Mouse (Mus musculus) kidney, postnatal 0 days (tissue): ENCODE results near the gene Tbc1d2. TPM values are rescaled to one million over a fixed set of nuclear protein-coding genes. Genes with fewer than 3 reads are reported as not detected.
A peak's percentile ranks its signal among the peaks of the same experiment; 100 is the strongest.

Experiments used
- ATAC-seq: fragments of 200-750 bp; cut with Nextera tagmentation; replicated peaks from 2 replicates; pipeline ENCODE4 v1.8.0; 2017; ENCODE audit warnings: low read depth, moderate number of reproducible peaks, moderate TSS enrichment, moderate library complexity; ENCODE audit not compliant: low FRiP score
- DNase-seq: peaks from one replicate; pipeline ENCODE4 v3.0.0-alpha.2; 2016; ENCODE audit warnings: low spot score
- H3K27ac ChIP-seq: fragments of 300-500 bp; sonication (generic); 2 replicates; pipeline ENCODE4 v1.5.1; 2014; ENCODE audit warnings: mild to moderate bottlenecking
- H3K27me3 ChIP-seq: fragments of 300-500 bp; sonication (generic); 2 replicates; pipeline ENCODE4 v1.6.1; 2014; ENCODE audit warnings: low read length, mixed read lengths; ENCODE audit not compliant: insufficient read depth
- H3K36me3 ChIP-seq: fragments of 300-500 bp; sonication (generic); 2 replicates; pipeline ENCODE4 v1.6.1; 2014; ENCODE audit warnings: low read length, mixed read lengths; ENCODE audit not compliant: insufficient read depth
- H3K4me1 ChIP-seq: fragments of 300-500 bp; sonication (generic); replicated peaks from 2 replicates; pipeline ENCODE4 v1.6.1; 2014; ENCODE audit warnings: antibody characterized with exemption, low read length, mixed read lengths; ENCODE audit not compliant: insufficient read depth
- H3K4me2 ChIP-seq: fragments of 300-500 bp; sonication (generic); 2 replicates; pipeline ENCODE4 v1.6.1; 2014; ENCODE audit warnings: mild to moderate bottlenecking, low read length, moderate library complexity, mixed read lengths
- H3K4me3 ChIP-seq: fragments of 300-500 bp; sonication (generic); replicated peaks from 2 replicates; pipeline ENCODE4 v1.5.1; 2014; ENCODE audit warnings: low read depth, low read length
- H3K9ac ChIP-seq: fragments of 300-500 bp; sonication (generic); 2 replicates; pipeline ENCODE4 v1.6.1; 2014; ENCODE audit warnings: low read depth, low read length
- H3K9me3 ChIP-seq: fragments of 300-500 bp; sonication (generic); replicated peaks from 2 replicates; pipeline ENCODE4 v1.6.1; 2016; ENCODE audit warnings: low read length, inconsistent platforms, mixed read lengths
- CTCF ChIP-seq: IDR thresholded peaks from 2 replicates; pipeline ENCODE4 v1.5.1; 2016; ENCODE audit warnings: antibody characterized with exemption, low read depth, mild to moderate bottlenecking, moderate library complexity
- WGBS: fragments of 180-500 bp; shearing (Covaris S2); extraction: QIAGEN DNeasy Blood & Tissue Kit; methylation state at CpG from one replicate; pipeline ENCODE4 v1.1.7; 2014; 5-methylcytosine and 5-hydroxymethylcytosine counted together
- polyA plus RNA-seq: library from polyadenylated mRNA; unstranded; fragments of >200 nt; fragmentation: Nextera tagmentation; extraction: Ambion mirVana; gene quantifications from 2 replicates; pipeline ENCODE4 v1.2.1, GENCODE M21; 2015

Gene Tbc1d2
- polyA plus RNA-seq, 1 experiment from 2014 or later = 4.2 TPM

- H3K4me1 ChIP-seq = no peaks in the 10 kb centered on the region
- ATAC-seq (no peak), DNase-seq (peak; percentile 42)
- H3K9ac ChIP-seq = no peak overlapping the region
- H3K27ac ChIP-seq = no peak overlapping the region
- no peak overlapping the region for H3K4me3 ChIP-seq
- no peak for TF ChIP-seq CTCF
- H3K4me2 ChIP-seq = no peak overlapping the region
- 51% methylated on average over 6 of the region's 6 CpGs for WGBS
- H3K27me3 ChIP-seq = no peaks in the 10 kb centered on the region
- no peaks in the 10 kb centered on the region for H3K36me3 ChIP-seq
- no peaks in the 10 kb centered on the region for H3K9me3 ChIP-seq
Observed at GRCm38 (mm10) chr4:46684160-46684559, 34.2 kb upstream of the Tbc1d2 start.

GRCm38 (mm10) chr4:46676646-46677045 is 26.6 kb upstream of the Tbc1d2 start:
- no peak for TF ChIP-seq CTCF
- Histone ChIP-seq H3K4me3 (no peak overlapping the region), H3K27me3 (no peaks in the 10 kb centered on the region), H3K4me2 (no peak overlapping the region), H3K27ac (no peak overlapping the region), H3K9ac (no peak overlapping the region), H3K4me1 (no peaks in the 10 kb centered on the region), H3K36me3 (no peaks in the 10 kb centered on the region), H3K9me3 (no peaks in the 10 kb centered on the region)
- ATAC-seq (no peak), DNase-seq (no peak)
- WGBS = 56% methylated on average over 3 of the region's 3 CpGs

DNA sequence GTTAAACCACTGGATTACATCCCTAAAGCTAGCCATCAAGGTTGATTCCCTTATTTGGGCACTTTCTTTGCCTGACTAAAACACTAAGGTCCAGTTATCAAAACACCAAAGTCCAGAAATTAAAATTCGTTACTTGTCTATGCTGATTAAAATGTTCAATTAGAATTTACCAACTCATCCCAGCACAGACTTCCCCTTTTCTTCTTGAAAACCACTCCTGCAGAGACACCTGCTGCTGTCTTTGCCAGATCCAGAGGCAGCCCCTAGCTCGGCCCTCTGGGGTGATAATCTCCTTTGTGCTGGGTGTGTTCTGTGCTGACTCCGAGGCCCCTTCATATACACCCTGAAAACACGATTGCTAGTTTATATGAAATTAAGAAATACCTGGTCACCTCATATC is 26.0 kb upstream of the Tbc1d2 start:
- Histone ChIP-seq H3K4me1 (no peaks in the 10 kb centered on the region), H3K4me3 (no peak overlapping the region), H3K36me3 (no peaks in the 10 kb centered on the region), H3K27ac (no peak overlapping the region), H3K9me3 (no peaks in the 10 kb centered on the region), H3K27me3 (no peaks in the 10 kb centered on the region), H3K4me2 (no peak overlapping the region), H3K9ac (no peak overlapping the region)
- DNase-seq (no peak), ATAC-seq (no peak)
- no peak for TF ChIP-seq CTCF
- WGBS = 69% methylated on average over 4 of the region's 4 CpGs

GRCm38 (mm10) chr4:46675272-46675785 is 25.3 kb upstream of the Tbc1d2 start:
- WGBS = 68% methylated on average over 11 of the region's 11 CpGs
- Histone ChIP-seq H3K9me3 (no peaks in the 10 kb centered on the region), H3K4me1 (no peaks in the 10 kb centered on the region), H3K4me2 (no peak overlapping the region), H3K4me3 (no peak overlapping the region), H3K27ac (no peak overlapping the region), H3K36me3 (no peaks in the 10 kb centered on the region), H3K27me3 (no peaks in the 10 kb centered on the region), H3K9ac (no peak overlapping the region)
- no peak for TF ChIP-seq CTCF
- DNase-seq (no peak), ATAC-seq (no peak)

- no peak for TF ChIP-seq CTCF
- H3K27ac ChIP-seq = no peak overlapping the region
- no peak overlapping the region for H3K9ac ChIP-seq
- no peak overlapping the region for H3K4me3 ChIP-seq
- H3K4me2 ChIP-seq = no peak overlapping the region
- no peaks in the 10 kb centered on the region for H3K36me3 ChIP-seq
- peaks cover 15% of the 10 kb centered on the region for H3K4me1 ChIP-seq
- H3K9me3 ChIP-seq = no peaks in the 10 kb centered on the region
- DNase-seq (no peak), ATAC-seq (no peak)
- H3K27me3 ChIP-seq = no peaks in the 10 kb centered on the region
- 64% methylated on average over 11 of the region's 11 CpGs for WGBS
Observed at GRCm38 (mm10) chr4:46668620-46669019, 18.6 kb upstream of the Tbc1d2 start.

- WGBS = 72% methylated on average over 5 of the region's 5 CpGs
- peaks cover 16% of the 10 kb centered on the region for H3K4me1 ChIP-seq
- H3K27ac ChIP-seq = no peak overlapping the region
- DNase-seq (no peak), ATAC-seq (no peak)
- H3K4me2 ChIP-seq = no peak overlapping the region
- no peaks in the 10 kb centered on the region for H3K9me3 ChIP-seq
- H3K36me3 ChIP-seq = no peaks in the 10 kb centered on the region
- no peak overlapping the region for H3K9ac ChIP-seq
- no peaks in the 10 kb centered on the region for H3K27me3 ChIP-seq
- H3K4me3 ChIP-seq = no peak overlapping the region
- TF ChIP-seq CTCF = no peak
Observed at GRCm38 (mm10) chr4:46666420-46666819, 16.4 kb upstream of the Tbc1d2 start.

- H3K4me2 ChIP-seq = peak overlapping the region; percentile 13; the same call in 1 of the 2 replicates
- H3K27me3 ChIP-seq = no peaks in the 10 kb centered on the region
- 0% methylated on average over 6 of the region's 8 CpGs for WGBS
- no peak overlapping the region for H3K9ac ChIP-seq
- H3K36me3 ChIP-seq = no peaks in the 10 kb centered on the region
- no peak overlapping the region for H3K4me3 ChIP-seq
- ATAC-seq (no peak), DNase-seq (peak; percentile 70)
- H3K9me3 ChIP-seq = no peaks in the 10 kb centered on the region
- peak; percentile 63 for TF ChIP-seq CTCF
- H3K27ac ChIP-seq = 0 out of 2 replicates have a peak overlapping the region, but pooled peaks have one; percentile 31
- peaks cover 16% of the 10 kb centered on the region for H3K4me1 ChIP-seq
Observed at GRCm38 (mm10) chr4:46665371-46665774, 15.4 kb upstream of the Tbc1d2 start.
